Mouse (Mus musculus) kidney, embryonic 14.5 days (tissue): Measurements from ENCODE around the gene Blvrb. TPM values are rescaled to one million over a fixed set of nuclear protein-coding genes. Genes with fewer than 3 reads are reported as not detected.

Experiments used
- ATAC-seq: fragments of 200-750 bp; cut with Nextera tagmentation; 2 replicates; pipeline ENCODE4 v1.8.0; 2017; ENCODE audit warnings: moderate number of reproducible peaks, mild to moderate bottlenecking, moderate TSS enrichment, moderate library complexity; ENCODE audit not compliant: low FRiP score, low TSS enrichment
- H3K27ac ChIP-seq: fragments of 300-500 bp; sonication (generic); 2 replicates; pipeline ENCODE4 v1.5.1; 2014; ENCODE audit warnings: low read depth, mild to moderate bottlenecking, low read length, moderate library complexity, mixed read lengths
- H3K27me3 ChIP-seq: fragments of 300-500 bp; sonication (generic); 2 replicates; pipeline ENCODE4 v1.6.1; 2014; ENCODE audit warnings: mild to moderate bottlenecking, low read length; ENCODE audit not compliant: control insufficient read depth, insufficient read depth
- H3K36me3 ChIP-seq: fragments of 300-500 bp; sonication (generic); 2 replicates; pipeline ENCODE4 v1.6.1; 2014; ENCODE audit warnings: low read length, mixed read lengths; ENCODE audit not compliant: control insufficient read depth, insufficient read depth
- H3K4me1 ChIP-seq: fragments of 300-500 bp; sonication (generic); 2 replicates; pipeline ENCODE4 v1.6.1; 2014; ENCODE audit warnings: low read length, mixed read lengths; ENCODE audit not compliant: control insufficient read depth, insufficient read depth
- H3K4me2 ChIP-seq: fragments of 300-500 bp; sonication (generic); replicated peaks from 2 replicates; pipeline ENCODE4 v1.6.1; 2014; ENCODE audit warnings: low read depth, mild to moderate bottlenecking, low read length
- H3K4me3 ChIP-seq: fragments of 300-500 bp; sonication (generic); 2 replicates; pipeline ENCODE4 v1.5.1; 2014; ENCODE audit warnings: mild to moderate bottlenecking, low read length
- H3K9ac ChIP-seq: fragments of 300-500 bp; sonication (generic); 2 replicates; pipeline ENCODE4 v1.6.1; 2014; ENCODE audit warnings: low read depth, mild to moderate bottlenecking, low read length, moderate library complexity
- H3K9me3 ChIP-seq: fragments of 300-500 bp; sonication (generic); 2 replicates; pipeline ENCODE4 v1.6.1; 2016; ENCODE audit warnings: low read length; ENCODE audit not compliant: control insufficient read depth
- WGBS: fragments of 180-500 bp; shearing (Covaris S2); extraction: QIAGEN DNeasy Blood & Tissue Kit; methylation state at CpG from one replicate; pipeline ENCODE4 v1.1.7; 2014; 5-methylcytosine and 5-hydroxymethylcytosine counted together
- polyA plus RNA-seq: library from polyadenylated mRNA; unstranded; fragments of >200 nt; fragmentation: Nextera tagmentation; extraction: Ambion mirVana; gene quantifications from 2 replicates; pipeline ENCODE4 v1.2.1, GENCODE M21; 2014

Gene Blvrb
- polyA plus RNA-seq, 1 experiment from 2014 or later = 41.2 TPM

DNA sequence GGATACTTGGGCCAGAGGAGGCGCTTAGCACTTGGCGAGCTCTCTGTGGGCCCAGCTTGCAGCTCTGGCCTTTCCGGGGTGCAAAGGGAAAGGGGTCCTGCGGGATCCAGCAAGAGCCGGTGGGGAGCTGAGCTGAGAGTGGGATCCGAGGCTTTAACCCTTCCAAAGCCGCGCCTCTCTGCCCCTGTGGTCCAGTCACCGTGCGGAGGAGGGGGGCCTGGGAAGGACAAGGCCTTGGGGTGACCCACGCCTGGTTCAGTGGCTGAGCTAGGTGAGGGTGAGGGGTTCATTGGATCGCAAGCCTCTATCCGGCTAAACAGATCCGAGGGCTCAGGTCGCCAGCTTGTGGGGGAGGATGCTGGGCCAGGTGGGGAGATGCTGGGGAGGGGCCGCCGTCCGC is 1.7 kb upstream of the Blvrb start:
- 5% methylated on average over 18 of the region's 18 CpGs for WGBS
- peak overlapping the region; percentile 97 for H3K4me2 ChIP-seq
- H3K27ac ChIP-seq = no peak overlapping the region
- ATAC-seq = no peak; the same call in 1 of the 2 replicates
- no peaks in the 10 kb centered on the region for H3K36me3 ChIP-seq
- no peaks in the 10 kb centered on the region for H3K9me3 ChIP-seq
- 0 out of 2 replicates have a peak, but pooled peaks cover 6% of the 10 kb centered on the region for H3K4me1 ChIP-seq
- H3K27me3 ChIP-seq = peaks cover 13% of the 10 kb centered on the region
- H3K4me3 ChIP-seq = peak overlapping the region; percentile 46
- H3K9ac ChIP-seq = peak overlapping the region; percentile 68

DNA sequence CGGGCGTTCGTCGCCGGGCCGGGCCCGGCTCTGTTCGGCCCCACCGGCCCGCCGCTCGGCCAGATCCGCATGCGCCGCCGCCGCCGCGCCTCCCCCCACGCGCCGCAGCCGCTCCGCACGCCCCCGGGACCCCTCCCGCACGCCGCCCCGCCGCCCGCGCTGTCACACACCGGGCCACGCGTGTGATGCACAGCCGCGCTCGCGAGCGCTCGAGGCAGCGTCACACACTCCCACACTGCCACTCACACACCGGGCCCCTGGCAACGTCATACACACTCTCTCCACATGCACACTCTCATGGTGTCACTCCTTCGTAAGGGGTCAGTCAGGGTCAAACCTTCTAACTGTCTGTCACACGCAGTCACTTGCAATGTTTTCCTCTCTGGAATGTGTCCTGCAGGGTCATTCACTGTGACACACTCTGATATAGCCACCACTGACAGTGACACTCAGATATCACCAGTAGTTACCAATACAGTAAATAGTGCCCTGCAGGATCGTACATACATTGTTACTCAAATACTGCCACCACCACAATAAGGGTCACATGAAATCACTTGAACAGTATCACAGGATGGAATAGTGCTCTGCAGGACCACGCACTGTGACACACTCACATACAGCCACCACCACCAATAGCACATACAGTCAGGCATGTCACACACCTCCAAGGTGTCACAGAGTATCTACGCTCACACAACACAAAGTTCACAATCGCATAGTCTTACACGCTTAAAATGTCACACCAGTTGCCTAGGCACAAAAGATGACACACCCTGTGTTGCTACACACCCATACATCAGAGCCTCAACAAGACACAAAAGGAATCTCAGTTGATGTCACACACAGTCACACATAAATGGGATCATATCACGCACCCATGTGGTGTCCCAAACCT is 1.0 kb upstream of the Blvrb start:
- Histone ChIP-seq H3K36me3 (no peaks in the 10 kb centered on the region), H3K4me2 (peak overlapping the region; percentile 97), H3K27me3 (peaks cover 13% of the 10 kb centered on the region), H3K27ac (no peak overlapping the region), H3K4me3 (peak overlapping the region; percentile 46), H3K4me1 (0 out of 2 replicates have a peak, but pooled peaks cover 6% of the 10 kb centered on the region), H3K9me3 (no peaks in the 10 kb centered on the region), H3K9ac (peak overlapping the region; percentile 68)
- WGBS = 9% methylated on average over 42 of the region's 53 CpGs
- peak; percentile 13; the same call in 1 of the 2 replicates for ATAC-seq

- 53% methylated on average over 15 of the region's 15 CpGs for WGBS
- peak overlapping the region; percentile 97 for H3K4me2 ChIP-seq
- 0 out of 2 replicates have a peak, but pooled peaks cover 6% of the 10 kb centered on the region for H3K4me1 ChIP-seq
- no peak for ATAC-seq
- peak overlapping the region; percentile 68; the same call in 1 of the 2 replicates for H3K9ac ChIP-seq
- no peaks in the 10 kb centered on the region for H3K9me3 ChIP-seq
- H3K27me3 ChIP-seq = peaks cover 13% of the 10 kb centered on the region
- H3K36me3 ChIP-seq = no peaks in the 10 kb centered on the region
- peak overlapping the region; percentile 67 for H3K4me3 ChIP-seq
- H3K27ac ChIP-seq = no peak overlapping the region
These were observed 836 bp downstream of the Blvrb start for GRCm38 (mm10) chr7:27448421-27449206.

GRCm38 (mm10) chr7:27449256-27449862 is 1.6 kb downstream of the Blvrb start:
- H3K4me2 ChIP-seq = no peak overlapping the region
- H3K4me1 ChIP-seq = 0 out of 2 replicates have a peak, but pooled peaks cover 6% of the 10 kb centered on the region
- peaks cover 13% of the 10 kb centered on the region for H3K27me3 ChIP-seq
- no peak overlapping the region for H3K27ac ChIP-seq
- WGBS = 63% methylated on average over 10 of the region's 10 CpGs
- no peak overlapping the region for H3K4me3 ChIP-seq
- no peaks in the 10 kb centered on the region for H3K9me3 ChIP-seq
- no peak overlapping the region for H3K9ac ChIP-seq
- no peaks in the 10 kb centered on the region for H3K36me3 ChIP-seq
- ATAC-seq = no peak

- WGBS = 95% methylated on average over 2 of the region's 2 CpGs
- H3K9ac ChIP-seq = no peak overlapping the region
- ATAC-seq = no peak
These were observed 3.6 kb downstream of the Blvrb start for GRCm38 (mm10) chr7:27451359-27451758.

GRCm38 (mm10) chr7:27452206-27452770 is 4.5 kb downstream of the Blvrb start:
- no peak for ATAC-seq
- 0 out of 2 replicates have a peak, but pooled peaks cover 3% of the 10 kb centered on the region for H3K4me1 ChIP-seq
- no peak overlapping the region for H3K9ac ChIP-seq
- H3K9me3 ChIP-seq = no peaks in the 10 kb centered on the region
- WGBS = 54% methylated on average over 13 of the region's 13 CpGs
- no peak overlapping the region for H3K27ac ChIP-seq
- no peak overlapping the region for H3K4me2 ChIP-seq
- no peaks in the 10 kb centered on the region for H3K36me3 ChIP-seq
- H3K4me3 ChIP-seq = no peak overlapping the region
- H3K27me3 ChIP-seq = no peaks in the 10 kb centered on the region

More at GRCm38 (mm10) chr7:27451359-27451758, 3.6 kb downstream of the Blvrb start:
- Histone ChIP-seq H3K27me3 (peaks cover 8% of the 10 kb centered on the region), H3K9me3 (no peaks in the 10 kb centered on the region), H3K4me1 (0 out of 2 replicates have a peak, but pooled peaks cover 5% of the 10 kb centered on the region), H3K36me3 (no peaks in the 10 kb centered on the region), H3K4me2 (no peak overlapping the region), H3K4me3 (no peak overlapping the region), H3K27ac (no peak overlapping the region)

GRCm38 (mm10) chr7:27454461-27455121 is 6.8 kb downstream of the Blvrb start:
- no peak overlapping the region for H3K4me2 ChIP-seq
- H3K27me3 ChIP-seq = no peaks in the 10 kb centered on the region
- no peak overlapping the region for H3K4me3 ChIP-seq
- H3K36me3 ChIP-seq = no peaks in the 10 kb centered on the region
- no peaks in the 10 kb centered on the region for H3K4me1 ChIP-seq
- no peak for ATAC-seq
- no peak overlapping the region for H3K9ac ChIP-seq
- 64% methylated on average over 10 of the region's 10 CpGs for WGBS
- no peaks in the 10 kb centered on the region for H3K9me3 ChIP-seq
- H3K27ac ChIP-seq = no peak overlapping the region

- Histone ChIP-seq H3K4me3 (no peak overlapping the region), H3K9me3 (no peaks in the 10 kb centered on the region), H3K4me1 (no peaks in the 10 kb centered on the region), H3K9ac (no peak overlapping the region), H3K27me3 (no peaks in the 10 kb centered on the region), H3K4me2 (no peak overlapping the region), H3K36me3 (no peaks in the 10 kb centered on the region), H3K27ac (no peak overlapping the region)
- WGBS = 91% methylated on average over 3 of the region's 3 CpGs
- ATAC-seq = no peak
These were observed 7.5 kb downstream of the Blvrb start for GRCm38 (mm10) chr7:27455273-27455672.
